Mouse (Mus musculus) gastrocnemius, postnatal 25 days (tissue): Measurements from ENCODE around the gene Gpr156. TPM values are rescaled to one million over a fixed set of nuclear protein-coding genes. Genes with fewer than 3 reads are reported as not detected.
A peak's percentile ranks its signal among the peaks of the same experiment; 100 is the strongest.
"Not testable (repeated sequence)": the region's sequence is repeated elsewhere in the genome, so short reads cannot be mapped to it uniquely, and the experiment has no call there.

Experiments used
- DNase-seq: peaks from one replicate; pipeline ENCODE4 v3.0.0; 2022
- total RNA-seq, 2 experiments: library from RNA; stranded (reverse); gene quantifications; 1 replicate in 1 of 2; 2 replicates in 1 of 2; pipeline ENCODE4 v1.2.3; 2021

Gene Gpr156
- total RNA-seq, 2 experiments from 2014 or later = 0.13 TPM; not detected in 1

- DNase-seq = no peak
Measured at GRCm38 (mm10) chr16:37956076-37956676, 39.9 kb downstream of the Gpr156 start.

DNA sequence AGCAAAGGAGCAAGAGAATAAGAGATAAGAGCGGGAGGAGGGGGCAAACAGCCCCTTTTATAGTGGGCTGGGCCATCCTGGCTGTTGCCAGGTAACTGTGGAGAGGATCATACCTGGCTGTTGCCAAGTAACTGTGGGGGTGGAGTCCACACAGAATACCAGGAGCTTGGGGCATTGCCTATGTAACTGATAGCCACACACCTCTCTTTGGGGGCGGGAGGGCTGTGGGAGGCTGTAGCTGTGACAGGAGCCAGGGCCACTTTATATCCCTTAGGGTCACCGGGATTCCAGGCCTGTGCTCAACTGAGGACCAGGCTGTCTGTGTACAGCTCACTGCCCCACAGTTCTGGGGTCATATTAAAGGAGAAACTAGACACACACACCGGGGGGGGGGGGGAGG lies 40.5 kb downstream of the Gpr156 start:
- no peak for DNase-seq

DNA sequence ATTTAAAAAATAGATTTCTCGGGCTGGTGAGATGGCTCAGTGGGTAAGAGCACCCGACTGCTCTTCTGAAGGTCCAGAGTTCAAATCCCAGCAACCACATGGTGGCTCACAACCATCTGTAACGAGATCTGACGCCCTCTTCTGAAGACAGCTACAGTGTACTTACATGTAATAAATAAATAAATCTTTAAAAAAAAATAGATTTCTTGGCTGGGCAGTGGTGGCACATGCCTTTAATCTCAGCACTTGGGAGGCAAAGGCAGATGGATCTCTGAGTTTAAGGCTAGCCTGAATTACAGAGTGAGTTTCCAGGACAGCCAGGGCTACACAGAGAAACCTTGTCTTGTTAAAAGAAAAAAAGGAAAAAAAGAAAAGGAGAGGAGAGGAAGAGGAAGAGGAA lies 46.4 kb downstream of the Gpr156 start:
- not testable (repeated sequence) for DNase-seq

GRCm38 (mm10) chr16:37963331-37964281 lies 47.3 kb downstream of the Gpr156 start:
- DNase-seq = peak; percentile 8

- DNase-seq = no peak
Measured at GRCm38 (mm10) chr16:37964380-37965070, 48.2 kb downstream of the Gpr156 start.

DNA sequence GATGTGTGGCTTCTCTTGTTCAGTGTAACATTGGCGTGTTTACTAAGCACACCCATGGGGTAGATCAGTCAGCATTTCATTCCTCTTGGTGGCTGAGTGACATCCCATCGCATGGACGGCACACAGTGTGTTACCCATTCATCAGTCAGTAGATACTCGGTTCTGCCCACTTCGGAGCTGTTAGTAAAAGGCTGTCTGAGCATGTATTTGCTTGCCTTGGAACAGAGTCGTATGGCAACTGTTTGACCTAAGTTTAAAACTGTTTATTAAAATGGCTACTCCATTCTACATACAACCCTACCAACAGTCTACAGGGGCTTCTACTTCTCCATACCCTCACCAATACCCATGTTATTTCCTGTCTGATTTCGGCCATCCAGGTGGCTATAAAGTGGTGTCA lies 50.6 kb downstream of the Gpr156 start:
- DNase-seq = no peak

GRCm38 (mm10) chr16:37967415-37967814 lies 51.1 kb downstream of the Gpr156 start:
- no peak for DNase-seq

- DNase-seq = no peak
Measured at GRCm38 (mm10) chr16:37971522-37971921, 55.2 kb downstream of the Gpr156 start.

DNA sequence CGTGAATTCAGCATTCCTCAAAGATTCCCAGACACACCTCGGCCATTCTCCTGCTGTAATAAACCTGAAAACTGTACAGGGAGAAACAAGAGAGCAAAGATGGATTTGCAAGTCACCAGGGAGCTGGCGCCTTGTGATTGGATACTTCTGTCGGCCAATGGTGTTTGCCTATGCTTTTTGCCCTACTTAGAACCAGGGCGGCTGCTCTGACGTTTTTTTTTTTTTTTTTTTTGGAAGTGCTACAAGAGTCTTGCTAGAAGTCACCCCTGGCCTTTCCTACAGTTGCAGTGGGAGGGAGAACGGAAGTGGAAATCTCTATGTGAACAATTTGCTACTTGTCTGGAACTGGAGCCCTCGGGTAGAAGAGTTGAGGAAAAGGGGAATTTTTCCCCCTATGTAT lies 56.1 kb downstream of the Gpr156 start:
- DNase-seq = no peak

DNA sequence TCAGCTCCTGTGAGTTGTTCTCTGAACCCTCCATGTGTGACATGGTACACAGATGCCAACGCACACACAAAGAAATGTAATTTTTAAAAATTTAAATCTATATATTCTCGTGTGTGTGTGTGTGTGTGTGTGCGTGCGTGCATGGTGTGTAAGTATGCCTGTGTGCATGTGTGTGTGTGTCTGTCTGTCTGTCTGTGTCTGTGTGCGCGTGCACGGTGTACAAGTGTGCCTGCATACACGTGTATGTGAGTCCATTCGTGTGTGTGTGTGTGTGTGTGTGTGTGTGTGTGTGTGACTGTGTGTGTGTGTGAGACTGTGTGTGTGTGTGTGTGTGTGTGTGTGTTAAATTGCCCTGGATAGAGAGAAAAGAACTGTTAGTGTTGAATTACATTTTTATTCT lies 56.9 kb downstream of the Gpr156 start:
- DNase-seq = not testable (repeated sequence)

DNA sequence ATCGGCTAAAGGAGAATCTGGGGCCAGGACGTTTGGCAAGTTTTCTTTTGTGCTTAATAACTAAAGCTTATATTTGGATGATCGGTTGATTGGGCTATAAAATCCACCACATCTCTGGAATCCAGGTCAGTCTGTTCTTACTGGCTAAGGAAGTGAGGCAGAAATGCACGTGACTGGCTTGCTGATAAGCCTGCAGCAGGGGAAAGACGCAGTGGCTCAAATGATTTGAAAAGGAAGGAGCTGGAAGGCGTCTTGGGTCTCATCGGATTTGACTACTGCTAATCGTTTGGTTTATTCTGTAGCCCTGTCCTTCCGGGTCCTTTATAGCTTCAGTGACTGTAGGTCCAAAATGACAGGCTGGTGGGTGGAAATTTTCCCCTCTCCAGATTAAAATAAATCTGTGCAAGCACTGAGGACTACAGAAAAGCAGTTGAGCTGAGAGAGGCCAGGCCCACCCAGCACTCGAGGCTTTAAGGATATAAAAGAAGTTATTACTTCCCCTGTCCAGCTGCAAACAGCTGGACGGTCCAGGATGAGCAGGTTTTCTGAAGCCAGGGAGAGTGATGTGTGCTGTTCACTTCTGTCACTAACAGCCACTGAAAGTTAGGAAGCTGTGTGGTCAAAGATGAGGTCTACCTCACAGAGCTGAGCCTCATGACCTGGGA lies 57.7 kb downstream of the Gpr156 start:
- DNase-seq = no peak

GRCm38 (mm10) chr16:37974520-37975340 lies 58.4 kb downstream of the Gpr156 start:
- DNase-seq = peak; percentile 18

GRCm38 (mm10) chr16:37981907-37982306 lies 65.6 kb downstream of the Gpr156 start:
- DNase-seq = no peak

DNA sequence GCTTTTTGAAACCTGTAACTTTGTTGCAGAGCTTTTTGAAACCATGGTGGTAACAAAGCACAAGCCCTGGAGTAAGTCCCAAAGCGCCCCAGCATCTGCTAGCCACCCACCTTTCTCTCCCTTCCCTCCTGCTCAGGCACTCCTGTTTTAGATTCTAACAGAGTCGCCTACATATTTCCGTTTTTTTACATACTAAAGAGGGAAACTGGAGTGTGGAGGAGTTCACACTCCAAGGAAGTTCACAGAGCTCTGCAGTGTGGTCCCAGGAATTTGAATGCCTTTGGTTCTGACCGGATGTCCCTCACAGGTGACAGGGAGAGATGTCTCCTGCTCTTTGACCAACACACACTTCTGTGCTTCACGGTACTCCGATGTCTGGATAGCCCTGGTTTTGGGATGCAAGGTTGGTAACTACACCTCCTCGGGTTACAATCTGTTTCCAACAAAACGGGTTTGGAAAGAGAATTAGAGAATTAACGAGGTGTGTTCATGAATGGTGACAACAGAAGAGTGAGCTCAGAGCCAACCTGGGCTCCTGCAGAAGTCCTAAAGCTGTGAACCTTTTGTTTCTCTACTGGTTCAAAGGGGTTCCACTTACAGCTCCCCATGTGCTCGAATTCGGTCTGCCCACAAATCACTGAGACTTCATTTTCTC lies 72.0 kb downstream of the Gpr156 start:
- DNase-seq = no peak

DNA sequence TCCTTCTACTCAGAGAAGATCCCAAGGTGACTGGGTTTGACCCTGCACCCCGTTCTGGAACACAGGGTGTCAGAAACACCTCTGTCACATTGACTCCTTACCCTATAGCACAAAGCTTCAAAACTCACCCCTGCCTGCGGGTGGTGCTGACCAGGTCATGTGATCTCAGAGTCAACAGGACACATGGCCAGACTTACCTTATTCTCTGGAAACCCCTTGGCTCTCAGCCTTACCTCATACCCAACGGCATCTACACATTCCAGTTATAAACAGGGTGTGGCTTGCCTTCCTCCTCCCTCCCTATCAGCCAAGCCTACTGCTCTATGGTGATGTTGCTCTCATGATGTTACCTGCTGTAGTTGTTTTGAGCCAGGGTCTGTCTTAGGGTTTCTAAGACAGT lies 73.5 kb downstream of the Gpr156 start:
- no peak for DNase-seq

DNA sequence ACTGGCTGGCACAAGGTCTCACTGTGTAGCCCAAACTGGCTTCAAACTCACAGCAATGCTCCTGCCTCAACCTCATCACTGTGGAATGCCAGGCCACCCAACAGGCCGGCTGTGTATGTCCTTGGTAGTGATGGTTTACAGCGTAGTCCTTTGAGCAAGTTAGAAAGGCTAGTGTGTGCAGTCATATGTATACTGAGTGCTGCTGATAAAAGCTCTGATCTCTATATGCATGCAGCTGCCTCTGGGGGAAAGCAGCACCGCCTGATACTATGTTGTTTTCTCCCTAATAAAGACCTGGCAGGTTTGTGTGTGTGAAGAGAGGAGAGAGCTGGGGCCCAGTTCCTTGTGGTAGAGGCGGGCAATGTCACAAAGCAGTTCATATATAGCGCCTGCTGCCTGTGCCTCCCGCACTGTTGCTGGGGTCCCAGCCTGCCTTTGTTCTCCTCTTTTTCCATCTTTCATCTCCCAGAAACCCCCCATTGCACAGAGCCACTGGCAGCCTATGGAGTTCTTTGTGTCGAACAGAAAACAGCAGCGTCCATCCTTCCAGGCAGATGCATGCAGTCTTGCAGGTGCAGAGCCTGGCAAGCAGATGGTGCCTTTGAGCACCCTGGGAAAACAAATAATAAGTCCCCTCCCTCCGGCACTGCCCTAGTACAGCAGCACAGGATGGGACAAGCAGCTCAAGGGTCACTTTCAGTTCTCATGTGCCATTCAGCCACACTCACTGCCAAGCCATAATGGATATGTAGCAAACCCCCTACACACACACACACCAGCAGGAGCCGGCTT lies 74.5 kb downstream of the Gpr156 start:
- no peak for DNase-seq

- DNase-seq = no peak
Measured at GRCm38 (mm10) chr16:37992806-37993205, 76.5 kb downstream of the Gpr156 start.

DNA sequence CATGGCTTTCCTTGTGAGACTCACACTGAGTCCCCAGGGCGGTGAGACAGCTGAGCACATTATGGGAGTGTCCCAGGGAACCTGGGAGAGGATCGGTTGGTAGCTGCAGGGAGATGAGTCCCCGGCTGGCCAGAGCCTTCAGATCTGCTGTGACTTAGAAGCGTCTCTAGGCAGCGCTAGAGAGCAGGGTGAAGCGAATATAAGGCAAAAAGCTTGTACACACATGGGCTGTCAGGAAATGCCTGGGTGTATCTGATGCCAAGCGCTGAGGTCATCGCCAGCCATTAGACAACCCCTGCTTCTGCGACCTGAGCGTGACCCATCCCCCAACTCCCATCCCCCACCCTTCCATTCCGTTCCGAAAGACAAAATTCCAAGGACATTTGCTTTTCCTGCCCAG lies 78.4 kb downstream of the Gpr156 start:
- peak; percentile 71 for DNase-seq

- DNase-seq = no peak
Measured at GRCm38 (mm10) chr16:37997771-37998170, 81.5 kb downstream of the Gpr156 start.

- no peak for DNase-seq
Measured at GRCm38 (mm10) chr16:37999762-38000161, 83.5 kb downstream of the Gpr156 start.
